Mouse (Mus musculus): ENCODE data around the gene Ptpn14. TPM values are rescaled to one million over a fixed set of nuclear protein-coding genes. Genes with fewer than 3 reads are reported as not detected.

The Ptpn14 gene
- polyA plus RNA-seq, 1 experiment from 2014 or later: 10.7 TPM

DNA sequence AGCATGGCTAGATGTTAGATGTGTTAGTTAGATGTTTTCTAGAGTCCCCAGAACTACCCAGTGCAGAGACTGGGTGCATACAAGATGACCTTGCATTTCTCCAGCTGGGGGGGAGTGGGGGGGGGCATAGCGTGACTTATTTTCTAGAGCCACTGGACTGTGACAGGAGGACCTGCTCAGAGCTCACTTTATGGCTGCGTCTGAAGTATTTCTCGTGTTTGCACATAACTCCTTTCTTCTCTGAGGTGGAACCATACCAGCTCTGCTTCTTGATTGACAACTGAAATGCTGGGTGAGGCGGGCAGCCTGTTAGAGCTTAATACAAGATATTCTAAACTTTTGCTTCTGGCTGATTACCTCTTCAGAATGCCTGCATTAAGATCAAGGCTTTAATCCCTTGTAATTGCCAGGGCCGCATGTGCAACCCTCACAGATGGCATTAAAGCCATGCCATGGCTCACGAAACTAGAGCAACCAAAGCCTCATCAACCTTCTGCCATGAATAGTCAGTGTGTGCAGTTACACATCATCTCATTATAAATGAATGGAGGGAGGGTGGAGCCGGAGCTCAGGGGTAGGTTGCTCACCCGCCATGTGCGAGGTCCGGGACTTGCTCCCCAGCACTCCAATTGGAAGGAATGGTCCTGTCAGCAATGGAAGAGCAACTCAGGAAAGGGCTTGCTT lies 63.6 kb downstream of the Ptpn14 start:
- Histone ChIP-seq H3K4me2 (replicated peaks) (no peak overlapping the region), H3K36me3 (peaks cover 7% of the 10 kb centered on the region; the same call in 1 of the 2 replicates), H3K9ac (no peak overlapping the region), H3K4me3 (replicated peaks) (no peak overlapping the region), H3K4me1 (peaks cover 33% of the 10 kb centered on the region), H3K9me3 (replicated peaks) (no peaks in the 10 kb centered on the region), H3K27ac (replicated peaks) (no peak overlapping the region), H3K27me3 (no peaks in the 10 kb centered on the region)
- WGBS: 55% methylated on average over 10 of the region's 10 CpGs
- no peak for ATAC-seq (ENCODE audit: insufficient number of reproducible peaks, low FRiP score, low TSS enrichment, low read depth)

DNA sequence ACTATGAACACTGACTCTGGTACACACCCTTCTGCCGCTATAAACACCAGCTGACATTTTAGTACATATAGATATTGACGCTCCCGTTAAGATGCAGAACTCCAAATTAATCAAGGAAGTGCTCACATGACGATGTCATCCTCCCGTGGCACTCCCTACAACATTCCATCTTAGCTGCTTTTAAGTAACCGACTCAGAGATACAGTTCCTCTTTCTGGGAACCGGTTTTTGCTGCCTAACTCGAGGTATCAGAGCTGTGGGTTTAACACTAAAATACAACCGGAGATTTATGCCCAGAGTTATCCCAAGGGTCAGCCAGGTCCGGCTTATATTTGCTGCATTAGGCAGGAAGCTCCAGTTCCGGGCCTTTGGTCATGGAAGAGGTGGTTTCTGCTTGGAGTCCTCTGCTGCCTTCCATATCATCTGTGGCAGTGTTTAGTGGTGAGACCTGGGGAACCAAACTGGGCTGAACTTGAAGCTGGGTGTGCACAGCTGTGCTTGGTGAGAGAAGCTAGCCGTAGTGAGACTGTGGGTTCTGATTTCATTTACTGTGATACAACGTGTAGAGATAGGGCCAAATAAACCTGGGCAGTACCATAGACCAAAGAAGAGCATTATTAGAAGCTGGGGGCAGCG lies 64.6 kb downstream of the Ptpn14 start:
- Histone ChIP-seq H3K27me3 (no peaks in the 10 kb centered on the region), H3K4me2 (replicated peaks) (no peak overlapping the region)
- ATAC-seq (ENCODE audit: insufficient number of reproducible peaks, low FRiP score, low TSS enrichment, low read depth): no peak

GRCm38 (mm10) chr1:189798949-189799348 lies 70.9 kb downstream of the Ptpn14 start:
- Histone ChIP-seq H3K4me3 (replicated peaks) (no peak overlapping the region), H3K27me3 (no peaks in the 10 kb centered on the region), H3K4me1 (peaks cover 42% of the 10 kb centered on the region), H3K4me2 (replicated peaks) (no peak overlapping the region), H3K36me3 (peaks cover 12% of the 10 kb centered on the region), H3K27ac (replicated peaks) (no peak overlapping the region), H3K9ac (no peak overlapping the region), H3K9me3 (replicated peaks) (no peaks in the 10 kb centered on the region)
- 72% methylated on average over 15 of the region's 15 CpGs for WGBS
- no peak for ATAC-seq (ENCODE audit: insufficient number of reproducible peaks, low FRiP score, low TSS enrichment, low read depth)

More for the DNA sequence above, 64.6 kb downstream of the Ptpn14 start:
- Histone ChIP-seq H3K27ac (replicated peaks) (peak overlapping the region; percentile 24; the same call in 1 of the 2 replicates), H3K9me3 (replicated peaks) (no peaks in the 10 kb centered on the region), H3K36me3 (peaks cover 7% of the 10 kb centered on the region; the same call in 1 of the 2 replicates), H3K9ac (no peak overlapping the region), H3K4me3 (replicated peaks) (no peak overlapping the region), H3K4me1 (peaks cover 29% of the 10 kb centered on the region)
- 63% methylated on average over 14 of the region's 14 CpGs for WGBS

DNA sequence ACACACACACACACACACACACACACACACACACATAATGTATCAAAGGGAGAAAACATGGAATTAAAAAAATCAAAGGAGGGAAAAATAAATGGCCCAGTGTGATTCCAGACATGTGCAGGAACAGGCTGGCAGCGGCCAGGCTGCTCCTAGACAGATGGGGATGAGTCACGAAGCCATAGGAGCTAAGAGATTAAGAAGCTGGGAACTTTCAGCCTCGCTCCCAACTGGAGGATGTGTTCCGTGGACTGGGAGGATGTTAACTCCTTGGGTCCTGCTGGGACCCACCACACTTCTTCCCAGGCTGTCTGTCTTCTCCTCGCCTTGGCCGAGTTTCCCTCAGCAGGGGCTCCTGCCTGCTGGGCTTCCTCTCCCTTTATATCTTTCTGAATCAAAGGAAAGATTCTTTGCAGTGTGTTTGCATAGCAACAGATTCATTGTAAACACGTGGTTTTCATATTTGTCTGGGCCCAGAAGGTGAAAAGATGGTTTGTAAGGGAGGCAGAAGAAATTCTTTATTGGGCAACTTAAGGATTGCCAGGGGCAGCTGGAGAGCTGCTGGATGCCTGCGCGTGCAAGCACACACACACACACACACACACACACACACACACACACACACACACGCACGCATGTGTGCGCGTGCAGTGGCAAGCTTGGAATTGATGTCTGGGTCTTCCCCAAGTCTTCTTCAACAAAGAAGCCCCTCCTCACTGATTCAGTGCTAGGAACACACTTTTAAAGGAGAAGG lies 72.3 kb downstream of the Ptpn14 start:
- no peak overlapping the region for H3K4me2 ChIP-seq (replicated peaks)
- 32% methylated on average over 13 of the region's 13 CpGs for WGBS
- H3K27ac ChIP-seq (replicated peaks): peak overlapping the region; percentile 76

DNA sequence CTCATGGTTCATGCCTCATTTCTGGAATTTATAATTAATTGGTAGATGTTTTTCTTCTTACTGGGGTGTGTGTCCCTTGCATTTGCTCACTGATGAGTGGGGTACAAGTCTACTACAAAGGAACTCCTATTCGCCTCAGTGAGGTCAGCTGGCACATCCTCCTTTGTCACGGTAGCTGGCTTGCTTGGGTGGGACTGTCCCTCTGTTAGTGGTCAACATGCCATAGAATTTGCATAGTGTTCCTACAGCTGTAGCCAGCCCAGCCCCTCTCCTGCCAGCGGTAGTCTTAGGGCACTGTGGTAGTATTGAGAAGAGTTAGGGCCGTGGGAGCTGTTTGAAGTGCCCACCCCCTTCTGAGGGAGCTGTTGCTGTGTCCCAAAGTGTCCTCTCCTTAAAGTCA lies 73.2 kb downstream of the Ptpn14 start:
- ATAC-seq (ENCODE audit: insufficient number of reproducible peaks, low FRiP score, low TSS enrichment, low read depth): no peak

More for the DNA sequence above, 72.3 kb downstream of the Ptpn14 start:
- Histone ChIP-seq H3K27me3 (no peaks in the 10 kb centered on the region), H3K9me3 (replicated peaks) (no peaks in the 10 kb centered on the region), H3K4me1 (peaks cover 42% of the 10 kb centered on the region), H3K4me3 (replicated peaks) (no peak overlapping the region), H3K36me3 (peaks cover 12% of the 10 kb centered on the region), H3K9ac (no peak overlapping the region)
- no peak for ATAC-seq (ENCODE audit: insufficient number of reproducible peaks, low FRiP score, low TSS enrichment, low read depth)

DNA sequence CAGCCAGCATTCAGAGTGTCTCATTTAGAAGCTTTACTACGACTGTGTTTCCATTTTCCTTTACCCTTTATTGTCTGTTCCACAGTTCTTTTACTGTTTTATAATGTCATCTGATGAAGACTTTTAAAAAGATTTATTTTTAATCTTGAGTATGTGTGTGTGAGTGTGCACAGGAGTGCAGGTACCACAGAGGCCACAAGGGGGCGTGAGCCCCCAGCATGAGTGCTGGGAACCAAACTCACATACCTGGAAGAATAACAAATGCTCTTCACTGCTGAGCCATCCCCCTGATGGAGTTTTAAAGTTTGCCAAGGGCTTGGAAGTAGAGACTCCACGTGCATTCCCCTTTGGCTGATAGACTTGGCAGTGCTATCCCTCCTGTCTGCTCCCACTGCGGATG lies 74.5 kb downstream of the Ptpn14 start:
- no peak overlapping the region for H3K4me2 ChIP-seq (replicated peaks)
- 90% methylated on average over 4 of the region's 4 CpGs for WGBS
- H3K36me3 ChIP-seq: peaks cover 12% of the 10 kb centered on the region
- H3K27ac ChIP-seq (replicated peaks): no peak overlapping the region
- no peak overlapping the region for H3K9ac ChIP-seq
- no peaks in the 10 kb centered on the region for H3K9me3 ChIP-seq (replicated peaks)
- H3K27me3 ChIP-seq: no peaks in the 10 kb centered on the region
- no peak overlapping the region for H3K4me3 ChIP-seq (replicated peaks)
- peaks cover 45% of the 10 kb centered on the region for H3K4me1 ChIP-seq
- ATAC-seq (ENCODE audit: insufficient number of reproducible peaks, low FRiP score, low TSS enrichment, low read depth): no peak

More for the DNA sequence above, 73.2 kb downstream of the Ptpn14 start:
- Histone ChIP-seq H3K4me1 (peaks cover 42% of the 10 kb centered on the region), H3K27ac (replicated peaks) (no peak overlapping the region), H3K27me3 (no peaks in the 10 kb centered on the region), H3K9me3 (replicated peaks) (no peaks in the 10 kb centered on the region), H3K4me3 (replicated peaks) (no peak overlapping the region), H3K4me2 (replicated peaks) (no peak overlapping the region), H3K9ac (no peak overlapping the region), H3K36me3 (peaks cover 12% of the 10 kb centered on the region)
- WGBS: 80% methylated on average over 4 of the region's 4 CpGs

DNA sequence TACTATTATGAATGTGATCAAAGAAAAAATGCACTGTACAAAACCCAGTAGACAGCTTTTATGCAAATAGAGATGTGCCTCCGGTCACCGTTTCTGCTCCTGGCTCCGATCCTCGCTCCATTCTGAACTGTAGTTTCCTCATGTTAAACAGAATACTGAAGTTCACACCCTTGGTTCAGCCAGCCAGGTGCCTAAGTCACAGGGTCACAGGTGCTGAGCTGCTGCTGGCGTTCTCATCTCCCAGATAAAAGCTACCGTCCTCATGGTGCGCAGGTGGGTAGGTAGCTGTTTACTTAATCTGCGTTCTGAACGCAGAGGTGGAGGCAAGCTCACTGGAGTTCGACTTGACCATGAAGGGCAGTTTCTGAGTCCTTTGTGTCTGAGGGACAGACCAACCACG lies 75.7 kb downstream of the Ptpn14 start:
- H3K36me3 ChIP-seq: peaks cover 15% of the 10 kb centered on the region
- 76% methylated on average over 11 of the region's 11 CpGs for WGBS
- no peak overlapping the region for H3K27ac ChIP-seq (replicated peaks)
- no peak overlapping the region for H3K9ac ChIP-seq
- no peak overlapping the region for H3K4me2 ChIP-seq (replicated peaks)
- no peak for ATAC-seq (ENCODE audit: insufficient number of reproducible peaks, low FRiP score, low TSS enrichment, low read depth)
- H3K4me3 ChIP-seq (replicated peaks): no peak overlapping the region
- no peaks in the 10 kb centered on the region for H3K27me3 ChIP-seq
- peaks cover 33% of the 10 kb centered on the region for H3K4me1 ChIP-seq
- H3K9me3 ChIP-seq (replicated peaks): no peaks in the 10 kb centered on the region

GRCm38 (mm10) chr1:189806533-189807297 lies 78.6 kb downstream of the Ptpn14 start:
- no peak overlapping the region; the same call in 1 of the 2 replicates for H3K27ac ChIP-seq (replicated peaks)
- ATAC-seq (ENCODE audit: insufficient number of reproducible peaks, low FRiP score, low TSS enrichment, low read depth): no peak; the same call in 1 of the 2 replicates
- 66% methylated on average over 13 of the region's 13 CpGs for WGBS

DNA sequence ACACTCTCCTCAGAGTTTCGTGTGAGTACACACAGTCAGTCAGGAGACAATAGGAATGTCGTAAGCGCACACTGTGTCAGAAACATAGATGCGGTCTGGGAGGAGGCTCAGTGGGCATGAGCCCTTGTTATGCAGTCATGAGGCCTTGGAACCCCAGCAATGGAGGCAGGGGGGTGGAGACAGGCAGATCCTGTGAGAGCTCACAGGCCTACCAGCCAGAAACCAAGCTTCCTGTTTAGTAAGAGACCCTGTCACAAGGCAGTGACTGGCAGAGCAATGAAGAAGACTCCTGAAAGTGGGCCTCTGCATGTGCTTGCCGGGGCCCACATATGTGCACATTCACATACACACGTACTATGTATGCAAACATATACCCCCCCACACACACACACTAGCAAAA lies 79.9 kb downstream of the Ptpn14 start:
- H3K4me2 ChIP-seq (replicated peaks): no peak overlapping the region
- H3K9me3 ChIP-seq (replicated peaks): no peaks in the 10 kb centered on the region
- H3K36me3 ChIP-seq: peaks cover 13% of the 10 kb centered on the region; the same call in 1 of the 2 replicates
- 90% methylated on average over 6 of the region's 6 CpGs for WGBS
- H3K4me3 ChIP-seq (replicated peaks): no peak overlapping the region
- peaks cover 24% of the 10 kb centered on the region; the same call in 1 of the 2 replicates for H3K4me1 ChIP-seq
- H3K9ac ChIP-seq: no peak overlapping the region
- no peak for ATAC-seq (ENCODE audit: insufficient number of reproducible peaks, low FRiP score, low TSS enrichment, low read depth)
- H3K27me3 ChIP-seq: no peaks in the 10 kb centered on the region
- no peak overlapping the region for H3K27ac ChIP-seq (replicated peaks)

More at GRCm38 (mm10) chr1:189806533-189807297, 78.6 kb downstream of the Ptpn14 start:
- H3K4me2 ChIP-seq (replicated peaks): no peak overlapping the region
- peaks cover 23% of the 10 kb centered on the region; the same call in 1 of the 2 replicates for H3K4me1 ChIP-seq
- no peaks in the 10 kb centered on the region for H3K27me3 ChIP-seq
- H3K4me3 ChIP-seq (replicated peaks): no peak overlapping the region
- H3K9ac ChIP-seq: no peak overlapping the region
- H3K9me3 ChIP-seq (replicated peaks): no peaks in the 10 kb centered on the region
- peaks cover 18% of the 10 kb centered on the region for H3K36me3 ChIP-seq

DNA sequence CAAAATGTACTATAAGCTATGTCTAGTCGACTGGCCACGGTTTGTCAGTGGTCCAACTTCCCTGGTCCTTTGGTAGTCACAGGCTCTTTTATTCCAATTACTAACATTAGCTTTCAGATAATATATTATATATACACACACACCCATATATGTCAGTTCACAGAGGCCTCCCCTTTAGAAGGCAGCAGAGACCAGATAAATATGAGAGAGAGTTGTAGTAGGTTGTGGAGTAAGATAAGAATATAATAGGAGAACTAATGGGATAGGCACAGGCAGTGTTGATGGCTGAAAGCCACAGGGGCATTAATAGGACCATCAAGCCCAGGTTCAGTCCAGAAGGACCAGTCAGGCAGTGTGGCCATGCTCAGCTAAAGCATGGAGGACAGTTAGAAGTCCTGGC lies 80.4 kb downstream of the Ptpn14 start:
- H3K9ac ChIP-seq: no peak overlapping the region
- H3K4me2 ChIP-seq (replicated peaks): no peak overlapping the region
- no peaks in the 10 kb centered on the region for H3K9me3 ChIP-seq (replicated peaks)
- H3K4me1 ChIP-seq: peaks cover 20% of the 10 kb centered on the region; the same call in 1 of the 2 replicates
- WGBS: 91% methylated on average over 2 of the region's 2 CpGs
- ATAC-seq (ENCODE audit: insufficient number of reproducible peaks, low FRiP score, low TSS enrichment, low read depth): no peak
- no peak overlapping the region for H3K4me3 ChIP-seq (replicated peaks)
- H3K27me3 ChIP-seq: no peaks in the 10 kb centered on the region
- peaks cover 13% of the 10 kb centered on the region; the same call in 1 of the 2 replicates for H3K36me3 ChIP-seq
- H3K27ac ChIP-seq (replicated peaks): no peak overlapping the region

Data from embryonic facial prominence, embryonic 15.5 days (tissue).